Mouse (Mus musculus) neural tube, embryonic 11.5 days (tissue): ENCODE results near the gene Mtrf1. TPM values are rescaled to one million over a fixed set of nuclear protein-coding genes. Genes with fewer than 3 reads are reported as not detected.
"Not testable (repeated sequence)": the region's sequence is repeated elsewhere in the genome, so short reads cannot be mapped to it uniquely, and the experiment has no call there.

Experiments used
- ATAC-seq: fragments of 200-750 bp; cut with Nextera tagmentation; 2 replicates; pipeline ENCODE4 v1.8.0; 2017; ENCODE audit warnings: moderate number of reproducible peaks, mild to moderate bottlenecking, moderate TSS enrichment, moderate library complexity; ENCODE audit not compliant: insufficient read depth, low FRiP score, low TSS enrichment
- DNase-seq: peaks from one replicate; pipeline ENCODE4 v3.0.0-alpha.2; 2015; ENCODE audit warnings: low spot score
- H3K27ac ChIP-seq: fragments of 300-500 bp; sonication (generic); 2 replicates; pipeline ENCODE4 v1.5.1; 2014; ENCODE audit warnings: low read depth, mild to moderate bottlenecking, low read length
- H3K27me3 ChIP-seq: fragments of 300-500 bp; sonication (generic); 2 replicates; pipeline ENCODE4 v1.6.1; 2014; ENCODE audit warnings: mild to moderate bottlenecking, low read length, mixed read lengths; ENCODE audit not compliant: control insufficient read depth, insufficient read depth
- H3K36me3 ChIP-seq: fragments of 300-500 bp; sonication (generic); 2 replicates; pipeline ENCODE4 v1.6.1; 2014; ENCODE audit warnings: mild to moderate bottlenecking, low read length, moderate library complexity, mixed read lengths; ENCODE audit not compliant: control insufficient read depth, insufficient read depth
- H3K4me1 ChIP-seq: fragments of 300-500 bp; sonication (generic); 2 replicates; pipeline ENCODE4 v1.6.1; 2014; ENCODE audit warnings: low read length, mixed read lengths; ENCODE audit not compliant: control insufficient read depth, insufficient read depth
- H3K4me2 ChIP-seq: fragments of 300-500 bp; sonication (generic); 2 replicates; pipeline ENCODE4 v1.6.1; 2014; ENCODE audit warnings: low read depth, mild to moderate bottlenecking, moderate library complexity
- H3K4me3 ChIP-seq: fragments of 300-500 bp; sonication (generic); 2 replicates; pipeline ENCODE4 v1.5.1; 2014; ENCODE audit warnings: low read depth, low read length
- H3K9ac ChIP-seq: fragments of 300-500 bp; sonication (generic); 2 replicates; pipeline ENCODE4 v1.6.1; 2014; ENCODE audit warnings: mild to moderate bottlenecking, low read length
- H3K9me3 ChIP-seq: fragments of 300-500 bp; sonication (generic); 2 replicates; pipeline ENCODE4 v1.6.1; 2016; ENCODE audit warnings: low read length; ENCODE audit not compliant: control insufficient read depth
- WGBS: fragments of 180-500 bp; shearing (Covaris S2); extraction: QIAGEN DNeasy Blood & Tissue Kit; methylation state at CpG from one replicate; pipeline ENCODE4 v1.1.7; 2014; 5-methylcytosine and 5-hydroxymethylcytosine counted together
- polyA plus RNA-seq: library from polyadenylated mRNA; unstranded; fragments of >200 nt; fragmentation: Nextera tagmentation; extraction: Ambion mirVana; gene quantifications from 2 replicates; pipeline ENCODE4 v1.2.1, GENCODE M21; 2014

Mtrf1 gene
- polyA plus RNA-seq, 1 experiment from 2014 or later, result 11.8 TPM

DNA sequence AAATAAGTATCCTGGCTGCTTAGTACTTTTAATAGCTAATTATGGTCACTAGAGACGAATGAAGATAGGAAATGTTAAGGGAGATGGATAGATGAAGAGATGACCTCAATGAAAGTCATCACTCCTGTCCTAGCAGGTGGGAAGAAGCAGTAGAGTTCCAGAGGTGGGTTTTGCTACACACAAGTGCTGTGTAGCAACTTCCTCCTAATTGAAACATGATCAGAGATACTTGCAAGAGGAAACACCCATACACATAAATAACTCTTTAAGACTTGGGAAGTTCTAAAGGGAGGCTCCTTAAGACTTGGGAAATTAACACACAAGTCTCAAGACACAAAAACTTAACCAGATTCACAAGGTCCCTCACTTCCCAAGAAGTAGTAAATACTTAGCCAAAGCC, 36.5 kb downstream of the Mtrf1 start:
- H3K9ac ChIP-seq, result no peak overlapping the region
- WGBS, result 85% methylated on average over 1 of the region's 1 CpGs
- no peaks in the 10 kb centered on the region for H3K36me3 ChIP-seq
- DNase-seq (no peak), ATAC-seq (no peak)
- H3K4me3 ChIP-seq, result no peak overlapping the region
- H3K9me3 ChIP-seq, result no peaks in the 10 kb centered on the region
- H3K27ac ChIP-seq, result no peak overlapping the region
- H3K4me2 ChIP-seq, result no peak overlapping the region
- H3K27me3 ChIP-seq, result no peaks in the 10 kb centered on the region
- no peaks in the 10 kb centered on the region for H3K4me1 ChIP-seq

DNA sequence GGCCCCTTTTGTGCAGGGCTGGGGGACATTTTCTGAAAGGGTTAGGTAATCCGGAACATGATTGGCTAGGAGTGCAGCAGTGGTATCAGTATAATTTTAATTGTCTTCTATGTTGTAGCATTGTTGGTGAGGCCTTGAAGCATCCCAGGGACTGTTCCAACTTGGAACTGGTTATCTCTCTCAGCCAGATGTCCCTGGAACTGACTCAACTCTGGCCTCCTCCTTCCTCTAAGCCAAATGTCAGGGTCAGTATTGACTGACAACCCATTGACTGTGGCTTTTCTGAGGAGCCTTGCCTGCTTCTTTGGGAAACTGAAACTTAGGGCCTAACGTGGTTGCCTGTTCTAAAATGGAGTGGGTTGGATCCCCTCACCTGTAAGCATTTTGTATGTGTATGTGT, 43.1 kb downstream of the Mtrf1 start:
- Histone ChIP-seq H3K9ac (no peak overlapping the region), H3K9me3 (no peaks in the 10 kb centered on the region), H3K27me3 (no peaks in the 10 kb centered on the region), H3K4me1 (no peaks in the 10 kb centered on the region), H3K27ac (no peak overlapping the region), H3K4me3 (no peak overlapping the region), H3K4me2 (no peak overlapping the region), H3K36me3 (no peaks in the 10 kb centered on the region)
- ATAC-seq (no peak), DNase-seq (no peak)
- WGBS, result 93% methylated on average over 2 of the region's 2 CpGs

DNA sequence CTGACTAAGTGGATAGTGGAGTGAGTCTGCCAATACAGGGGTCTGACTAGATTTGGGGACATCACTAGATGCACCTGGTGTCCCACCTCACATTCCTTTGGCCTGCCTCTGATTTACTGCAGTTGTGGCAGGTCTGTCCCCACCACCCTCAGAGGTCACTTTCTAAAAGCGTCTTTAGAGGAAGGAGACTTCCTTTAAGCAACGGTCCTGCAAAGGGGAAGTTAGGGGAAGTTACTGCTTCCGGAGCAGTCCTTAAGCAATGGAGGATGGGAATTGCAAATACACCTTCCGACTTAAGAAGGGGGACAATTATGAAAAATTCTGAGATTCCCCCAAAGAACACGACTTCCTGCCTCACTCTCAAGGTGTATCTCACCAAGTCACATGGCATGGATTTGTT, 43.9 kb downstream of the Mtrf1 start:
- no peak overlapping the region for H3K4me3 ChIP-seq
- no peak overlapping the region for H3K4me2 ChIP-seq
- no peak overlapping the region for H3K9ac ChIP-seq
- no peaks in the 10 kb centered on the region for H3K4me1 ChIP-seq
- H3K27ac ChIP-seq, result no peak overlapping the region
- H3K36me3 ChIP-seq, result no peaks in the 10 kb centered on the region
- DNase-seq, result no peak
- WGBS, result 89% methylated on average over 5 of the region's 5 CpGs
- H3K27me3 ChIP-seq, result no peaks in the 10 kb centered on the region
- H3K9me3 ChIP-seq, result no peaks in the 10 kb centered on the region
- ATAC-seq, result no peak

DNA sequence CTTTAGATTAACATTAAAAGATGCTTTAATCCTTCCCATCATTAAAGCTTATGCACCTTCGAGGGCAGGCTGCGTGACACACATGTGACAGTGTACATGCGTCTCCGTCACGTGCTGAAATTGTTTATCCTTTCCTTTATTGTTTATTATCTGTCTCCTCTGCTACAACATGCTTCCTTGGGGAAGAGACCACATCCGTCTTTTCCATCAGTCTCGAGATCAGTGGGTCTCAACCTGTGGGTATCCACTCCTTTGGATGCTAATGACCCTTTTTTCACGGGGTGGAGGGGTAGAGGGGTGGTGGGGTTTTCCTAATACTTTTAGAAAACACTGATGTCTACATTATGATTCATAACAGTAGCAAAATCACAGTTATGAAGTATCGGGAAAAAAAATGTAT, 47.0 kb downstream of the Mtrf1 start:
- Histone ChIP-seq H3K4me1 (no peaks in the 10 kb centered on the region), H3K27ac (no peak overlapping the region), H3K27me3 (no peaks in the 10 kb centered on the region), H3K4me3 (no peak overlapping the region), H3K4me2 (no peak overlapping the region), H3K36me3 (no peaks in the 10 kb centered on the region), H3K9me3 (no peaks in the 10 kb centered on the region), H3K9ac (no peak overlapping the region)
- ATAC-seq (no peak), DNase-seq (no peak)
- 89% methylated on average over 9 of the region's 9 CpGs for WGBS

DNA sequence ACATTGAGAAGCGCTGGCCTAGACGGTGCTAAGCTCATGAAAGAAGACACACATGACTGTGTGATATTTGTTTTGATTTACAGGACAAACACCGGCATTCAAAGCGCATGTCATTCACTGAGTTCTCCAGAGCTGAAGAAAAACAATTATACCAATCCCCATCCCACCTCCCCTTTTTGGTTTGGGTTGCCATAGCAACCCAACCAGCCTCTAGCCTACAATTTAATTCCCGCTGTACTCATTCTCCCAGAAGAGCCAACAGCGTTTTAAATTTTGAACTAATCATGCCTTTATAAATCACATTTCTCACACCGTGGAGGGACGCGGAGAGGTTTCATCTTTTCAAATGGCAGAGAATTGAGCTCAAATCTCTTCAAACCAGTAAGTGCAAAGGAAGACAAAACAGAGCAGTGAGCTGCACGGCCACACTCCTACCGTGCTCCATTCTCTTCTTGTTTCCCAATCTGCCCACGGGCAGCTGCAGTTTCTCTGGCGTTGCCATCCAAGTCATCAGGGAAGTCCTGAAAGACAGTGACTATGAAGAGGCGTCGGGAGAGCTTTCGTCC, 47.6 kb downstream of the Mtrf1 start:
- H3K27me3 ChIP-seq, result no peaks in the 10 kb centered on the region
- no peaks in the 10 kb centered on the region for H3K36me3 ChIP-seq
- H3K4me1 ChIP-seq, result no peaks in the 10 kb centered on the region
- 0 out of 2 replicates have a peak overlapping the region, but pooled peaks have one; percentile 3 for H3K4me3 ChIP-seq
- H3K9me3 ChIP-seq, result no peaks in the 10 kb centered on the region
- ATAC-seq (peak; percentile 60; the same call in 1 of the 2 replicates), DNase-seq (peak; percentile 51)
- 48% methylated on average over 16 of the region's 16 CpGs for WGBS
- peak overlapping the region; percentile 35; the same call in 1 of the 2 replicates for H3K4me2 ChIP-seq
- 0 out of 2 replicates have a peak overlapping the region, but pooled peaks have one; percentile 15 for H3K9ac ChIP-seq
- H3K27ac ChIP-seq, result no peak overlapping the region

DNA sequence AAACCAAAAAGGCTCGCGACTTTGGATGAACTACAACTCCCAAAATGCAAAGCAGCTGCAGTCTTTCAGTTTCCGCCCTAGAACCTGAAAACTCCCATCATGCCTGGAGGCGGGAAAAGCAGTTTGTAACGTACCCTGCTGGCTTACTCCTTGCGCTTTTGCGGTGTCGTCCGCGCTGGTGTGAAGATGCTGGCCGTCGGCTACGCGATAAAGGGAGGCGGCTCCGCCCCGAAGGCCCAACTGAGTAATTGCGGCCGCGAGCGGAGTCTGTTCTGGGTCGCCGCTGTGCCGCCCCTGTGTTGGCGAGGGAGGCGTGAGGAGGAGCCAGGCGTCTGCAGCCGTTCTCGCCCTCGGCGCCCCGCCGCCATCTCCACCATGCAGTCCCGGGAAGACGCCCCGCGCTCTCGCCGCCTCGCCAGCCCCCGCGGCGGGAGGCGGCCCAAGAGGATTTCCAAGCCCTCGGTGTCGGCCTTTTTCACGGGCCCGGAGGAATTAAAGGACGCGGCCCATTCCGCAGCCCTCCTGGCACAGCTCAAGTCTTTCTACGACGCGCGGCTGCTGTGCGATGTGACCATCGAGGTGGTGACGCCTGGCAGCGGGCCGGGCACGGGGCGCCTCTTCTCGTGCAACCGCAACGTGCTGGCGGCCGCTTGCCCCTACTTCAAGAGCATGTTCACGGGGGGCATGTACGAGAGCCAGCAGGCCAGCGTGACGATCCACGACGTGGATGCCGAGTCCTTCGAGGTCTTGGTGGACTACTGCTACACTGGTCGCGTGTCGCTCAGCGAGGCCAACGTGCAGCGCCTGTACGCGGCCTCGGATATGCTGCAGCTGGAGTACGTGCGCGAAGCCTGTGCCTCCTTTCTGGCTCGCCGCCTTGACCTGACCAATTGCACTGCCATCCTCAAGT, 54.4 kb downstream of the Mtrf1 start, which contains the start of gene Kbtbd6:
Gene Kbtbd6, plus strand, starts transcription at position 155 of the 910 bp plus-strand sequence.
- H3K9ac ChIP-seq, result peak within 1 kb of the TSS; percentile 52; the same call in 1 of the 2 replicates
- not testable (repeated sequence) for H3K4me1 ChIP-seq, H3K36me3 ChIP-seq, H3K9me3 ChIP-seq, H3K27me3 ChIP-seq, H3K27ac ChIP-seq
- peak; percentile 87 for DNase-seq
- H3K4me2 ChIP-seq, result peak within 1 kb of the TSS; percentile 45
- peak; percentile 86 for ATAC-seq
- peak within 1 kb of the TSS; percentile 44 for H3K4me3 ChIP-seq
- 6% methylated on average over 29 of the region's 89 CpGs for WGBS

DNA sequence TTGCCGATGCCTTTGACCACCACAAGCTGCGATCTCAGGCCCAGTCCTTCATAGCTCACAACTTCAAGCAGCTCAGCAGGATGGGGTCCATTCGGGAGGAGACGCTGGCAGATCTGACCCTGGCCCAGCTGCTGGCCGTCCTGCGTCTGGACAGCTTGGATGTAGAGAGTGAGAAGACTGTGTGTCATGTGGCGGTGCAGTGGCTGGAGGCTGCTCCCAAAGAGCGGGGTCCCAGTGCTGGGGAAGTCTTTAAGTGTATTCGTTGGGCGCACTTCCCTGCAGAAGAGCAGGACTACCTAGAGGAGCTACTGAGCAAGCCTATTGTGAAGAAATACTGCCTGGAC, 55.0 kb downstream of the Mtrf1 start:
- 91% methylated on average over 4 of the region's 10 CpGs for WGBS

DNA sequence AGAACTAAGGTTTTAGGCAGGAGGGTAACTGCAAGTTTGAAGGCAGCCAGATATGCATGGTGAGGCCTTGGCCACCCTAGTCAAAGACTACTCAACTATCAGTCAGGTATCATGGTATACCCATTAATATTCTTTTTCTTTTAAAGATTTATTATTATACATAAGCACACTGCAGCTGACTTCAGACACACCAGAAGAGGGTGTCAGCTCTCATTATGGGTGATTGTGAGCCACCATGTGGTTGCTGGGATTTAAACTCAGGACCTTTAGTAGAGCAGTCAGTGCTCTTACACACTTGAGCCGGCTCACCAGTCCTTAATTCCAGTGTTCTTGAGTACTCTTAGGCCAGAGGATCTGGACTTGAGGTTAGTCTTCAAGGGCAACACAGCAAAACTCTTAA, 62.8 kb downstream of the Mtrf1 start:
- H3K36me3 ChIP-seq, result peaks cover 3% of the 10 kb centered on the region; the same call in 1 of the 2 replicates
- no peaks in the 10 kb centered on the region for H3K9me3 ChIP-seq

More for the DNA sequence above, 55.0 kb downstream of the Mtrf1 start:
- not testable (repeated sequence) for DNase-seq, H3K9ac ChIP-seq, H3K9me3 ChIP-seq, H3K27ac ChIP-seq, H3K36me3 ChIP-seq, H3K27me3 ChIP-seq, H3K4me1 ChIP-seq, ATAC-seq, H3K4me3 ChIP-seq, H3K4me2 ChIP-seq

More for the DNA sequence above, 62.8 kb downstream of the Mtrf1 start:
- Histone ChIP-seq H3K4me3 (no peak overlapping the region), H3K27me3 (no peaks in the 10 kb centered on the region), H3K4me2 (no peak overlapping the region), H3K4me1 (no peaks in the 10 kb centered on the region), H3K27ac (no peak overlapping the region), H3K9ac (no peak overlapping the region)
- DNase-seq (no peak), ATAC-seq (no peak)
- 89% methylated on average over 1 of the region's 1 CpGs for WGBS
